Mouse (Mus musculus) layer of hippocampus, adult 8-10 months (tissue): ENCODE data around the gene Mdga2. TPM values are rescaled to one million over a fixed set of nuclear protein-coding genes. Genes with fewer than 3 reads are reported as not detected.

Source experiments
- DNase-seq, 2 experiments: peaks; one replicate each; pipeline ENCODE4 v3.0.0; 2022; ENCODE audit warnings: low spot score in 2 of 2
- total RNA-seq, 4 experiments: library from RNA; stranded (reverse); gene quantifications; 2 replicates each; pipeline ENCODE4 v1.2.4; 2022

The Mdga2 gene
- total RNA-seq, 4 experiments from 2014 or later, result 43.4 to 59.8 (median 56.2) TPM

DNA sequence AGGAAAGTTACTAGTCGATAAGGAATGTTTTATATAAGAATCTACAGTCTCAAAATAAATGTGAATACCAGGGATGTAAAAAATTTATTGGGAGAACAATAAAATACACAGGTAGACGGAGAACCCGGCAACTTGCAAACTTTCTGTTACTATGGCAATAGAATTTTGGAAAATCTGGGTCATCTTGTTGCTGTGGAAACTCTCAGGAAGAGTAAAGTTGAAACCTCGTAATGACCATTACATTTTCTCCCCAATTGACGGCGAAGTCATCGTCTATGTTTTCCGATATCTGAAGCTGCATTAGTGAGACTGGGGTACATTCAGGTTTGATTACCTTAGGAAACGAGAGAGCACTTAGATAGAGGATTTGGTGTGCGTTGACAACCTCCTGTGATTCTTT lies 514.0 kb downstream of the Mdga2 start:
- DNase-seq, result no peak

DNA sequence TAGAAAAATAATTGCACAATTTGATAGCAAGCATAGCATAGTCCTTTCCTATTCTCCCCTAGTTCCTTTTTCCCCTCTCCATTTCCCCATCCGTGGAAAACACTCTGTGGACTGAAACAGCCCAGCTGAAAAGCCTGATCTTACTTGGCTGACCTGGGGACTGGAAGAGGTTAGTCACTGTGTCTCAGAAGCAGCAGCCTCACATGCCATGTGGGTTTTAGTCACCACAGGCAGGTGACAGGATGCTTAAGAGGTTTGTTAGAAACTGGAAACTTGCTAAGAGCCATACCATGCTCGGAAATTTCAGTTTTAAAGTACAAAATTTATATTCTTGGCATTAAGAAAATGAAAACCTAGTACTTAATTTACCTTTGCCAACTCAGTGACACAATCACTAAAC lies 514.9 kb downstream of the Mdga2 start:
- DNase-seq, result no peak

DNA sequence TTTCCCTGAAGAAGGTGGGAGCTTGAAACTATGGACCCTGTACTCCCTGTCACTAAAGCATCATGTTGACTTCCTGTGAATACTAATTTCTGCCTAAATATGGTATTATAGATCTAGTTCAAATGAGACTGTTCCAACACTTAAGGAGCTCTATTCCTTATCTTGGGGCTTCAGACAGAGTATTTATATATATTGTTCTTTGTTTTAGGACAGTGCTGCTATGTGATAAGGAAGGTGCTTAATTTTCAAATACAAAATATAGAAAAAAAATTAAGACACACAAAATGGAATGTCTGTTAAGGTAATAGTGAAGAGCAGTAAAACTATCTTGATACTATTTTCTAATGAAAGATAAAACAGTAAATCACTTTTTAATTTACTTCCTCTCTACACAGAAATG lies 517.3 kb downstream of the Mdga2 start:
- DNase-seq, result no peak

DNA sequence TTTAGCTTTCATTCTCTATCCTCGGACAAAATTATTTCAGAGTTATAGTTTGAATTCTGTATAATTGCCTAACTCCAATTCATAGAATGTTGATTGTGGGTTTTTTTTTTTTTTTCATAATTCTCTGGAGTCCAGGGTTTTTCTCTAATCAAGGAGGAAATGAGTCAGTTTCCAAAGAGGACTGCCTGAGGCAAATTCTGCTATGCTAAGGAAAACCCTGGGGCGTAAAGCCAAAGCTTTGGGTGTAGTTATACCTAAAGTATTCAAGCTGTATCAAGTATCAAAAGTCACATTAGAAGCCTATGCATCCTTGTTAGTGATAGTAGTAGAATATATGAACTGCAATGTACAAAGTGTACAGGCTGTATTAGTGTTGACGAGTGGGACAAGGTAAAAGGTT lies 519.6 kb downstream of the Mdga2 start:
- no peak for DNase-seq

DNA sequence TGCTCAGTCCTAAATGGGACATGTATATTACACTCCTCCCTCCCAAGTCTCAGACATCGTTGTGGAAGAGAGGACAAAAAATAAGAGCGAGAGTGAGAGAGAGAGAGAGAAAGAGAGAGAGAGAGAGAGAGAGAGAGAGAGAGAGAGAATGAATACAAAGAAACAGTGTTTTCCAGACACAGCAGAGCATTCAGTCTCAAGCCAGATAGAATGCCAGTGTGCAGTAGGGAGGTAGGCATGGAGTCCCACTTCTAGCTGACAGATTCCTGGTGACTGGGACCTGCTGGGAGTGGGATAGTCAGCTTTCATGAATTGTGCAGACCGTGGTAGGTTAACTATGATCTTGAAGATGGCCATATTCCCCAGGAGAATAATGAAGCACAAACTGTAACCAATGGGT lies 542.8 kb downstream of the Mdga2 start:
- DNase-seq, result no peak

DNA sequence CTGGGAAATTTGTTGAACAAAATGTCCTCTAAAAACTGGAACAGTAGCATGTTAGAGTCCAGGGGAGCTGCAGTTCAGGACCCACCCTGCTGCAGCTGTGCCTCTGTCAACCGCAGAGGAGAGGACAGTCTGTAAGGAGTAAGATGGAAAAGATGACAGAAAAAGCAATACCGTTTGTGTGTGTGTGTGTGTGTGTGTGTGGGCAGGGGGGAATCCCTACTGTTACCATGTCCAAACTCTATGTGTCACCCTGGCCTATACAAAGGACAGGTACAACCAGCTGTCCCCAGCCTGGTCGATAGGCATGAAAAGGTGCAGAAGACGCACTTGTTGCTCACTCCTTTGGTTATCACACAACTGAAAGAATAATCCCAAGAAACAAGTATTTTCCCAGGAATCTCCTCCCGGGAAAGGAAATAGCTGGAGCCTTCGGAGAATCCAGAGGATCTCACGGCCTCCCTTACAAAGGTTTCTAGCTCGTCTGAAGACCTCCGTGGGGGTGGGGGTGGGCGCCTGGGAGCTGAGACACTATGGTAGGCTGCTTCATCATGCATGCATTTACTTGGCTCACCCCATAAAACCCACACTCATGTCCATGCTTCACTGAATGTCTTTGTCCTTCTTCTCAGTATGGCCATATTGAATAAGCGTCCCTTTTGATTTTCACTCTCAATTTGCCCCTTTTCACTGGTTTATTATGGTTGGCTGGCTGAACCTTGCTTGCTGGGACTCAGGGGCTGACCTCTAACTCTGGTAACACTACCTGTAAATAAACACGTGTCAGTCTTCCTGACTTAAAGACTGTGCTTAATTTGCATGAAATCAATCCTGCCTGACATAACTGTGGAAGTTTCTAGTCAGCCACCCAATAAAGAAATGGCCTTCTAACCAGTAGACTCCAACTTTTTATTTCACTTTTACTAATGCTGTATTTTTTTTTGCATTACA lies 573.5 kb downstream of the Mdga2 start:
- DNase-seq, result no peak

DNA sequence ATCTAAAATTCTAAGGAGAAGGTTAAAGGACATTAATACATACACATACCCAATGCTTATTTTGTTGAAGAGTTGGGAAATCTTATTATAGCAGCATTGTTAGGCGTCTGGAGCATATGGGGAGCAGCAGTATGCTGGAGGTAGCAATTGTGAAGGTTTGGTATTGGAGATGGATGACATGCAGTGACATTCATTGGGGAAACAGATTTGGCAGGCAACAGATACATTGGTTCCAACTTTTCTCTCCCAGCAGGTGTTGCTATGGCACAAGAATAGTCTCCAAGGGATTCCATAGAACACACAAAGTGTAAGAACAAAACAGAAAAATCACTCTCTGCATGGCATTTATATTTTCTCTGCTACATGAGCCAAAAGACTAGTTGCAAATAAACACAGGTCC lies 581.9 kb downstream of the Mdga2 start:
- DNase-seq, result peak; percentile 55 to 68

DNA sequence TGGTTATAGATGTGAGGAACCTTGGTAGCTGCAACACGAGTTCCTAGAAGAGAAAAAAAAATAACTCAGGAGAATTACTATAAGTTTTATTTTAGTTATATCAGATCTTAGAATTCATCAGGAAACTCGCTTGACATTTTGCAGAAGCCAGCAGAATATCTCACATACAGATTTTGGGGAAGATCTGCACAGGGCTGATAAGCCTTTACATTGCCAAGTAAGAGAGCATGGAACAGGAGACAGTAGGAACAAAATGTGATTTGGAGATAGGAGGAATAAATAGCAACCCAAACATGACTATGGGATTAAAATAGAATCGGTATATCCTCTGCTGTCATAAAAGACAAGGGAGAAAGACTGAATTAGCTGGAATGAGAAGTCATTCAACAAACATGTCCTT lies 602.4 kb downstream of the Mdga2 start:
- DNase-seq, result no peak

DNA sequence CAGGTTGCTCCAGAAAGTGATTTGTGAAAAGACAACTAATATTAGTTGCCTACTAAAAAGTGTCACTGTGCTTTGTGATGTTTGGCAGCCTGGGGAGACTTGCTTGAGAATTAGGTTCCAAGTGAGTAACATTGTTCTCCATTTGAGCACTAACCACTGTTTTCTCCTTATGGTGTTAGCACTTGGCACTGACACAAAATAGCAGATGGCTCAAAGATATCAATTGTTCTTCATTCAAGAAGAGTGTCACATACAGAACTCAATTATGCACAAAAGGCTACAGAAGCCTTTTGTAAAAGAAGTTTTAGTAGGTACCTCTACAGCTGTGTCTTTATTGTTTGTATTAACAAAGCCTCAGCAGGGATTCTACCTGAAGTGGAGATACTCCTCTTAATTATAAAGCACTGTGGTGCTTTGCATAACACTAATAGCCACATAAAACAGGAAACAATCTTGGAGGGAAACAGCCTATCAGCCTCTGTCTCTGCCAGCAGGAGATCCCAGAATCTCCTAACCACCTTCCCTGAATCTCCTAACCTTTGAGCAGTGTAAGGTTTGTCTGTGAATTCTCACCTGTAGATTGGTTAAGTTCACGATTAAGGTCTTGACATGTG lies 630.6 kb downstream of the Mdga2 start:
- peak in 1 of 2 experiments; percentile 11 for DNase-seq

DNA sequence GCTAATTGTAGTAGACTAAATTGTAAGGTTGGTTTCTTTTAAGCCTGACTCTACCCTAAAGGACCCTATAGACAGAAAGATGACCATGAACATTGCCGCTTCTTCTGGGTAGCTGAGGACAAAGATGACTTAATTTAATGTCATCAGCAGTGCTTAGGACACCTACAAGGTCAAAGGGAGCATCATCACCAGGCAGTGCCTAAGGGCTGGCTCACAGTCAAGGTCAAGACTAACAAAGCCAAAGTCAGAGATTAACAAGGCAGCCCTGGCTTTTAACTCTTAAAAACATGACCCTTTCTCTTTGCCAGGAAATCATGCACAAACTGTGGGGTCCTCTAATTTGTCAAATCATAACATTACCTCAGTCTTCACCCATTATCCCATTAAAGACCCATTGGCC lies 657.0 kb downstream of the Mdga2 start:
- no peak for DNase-seq

DNA sequence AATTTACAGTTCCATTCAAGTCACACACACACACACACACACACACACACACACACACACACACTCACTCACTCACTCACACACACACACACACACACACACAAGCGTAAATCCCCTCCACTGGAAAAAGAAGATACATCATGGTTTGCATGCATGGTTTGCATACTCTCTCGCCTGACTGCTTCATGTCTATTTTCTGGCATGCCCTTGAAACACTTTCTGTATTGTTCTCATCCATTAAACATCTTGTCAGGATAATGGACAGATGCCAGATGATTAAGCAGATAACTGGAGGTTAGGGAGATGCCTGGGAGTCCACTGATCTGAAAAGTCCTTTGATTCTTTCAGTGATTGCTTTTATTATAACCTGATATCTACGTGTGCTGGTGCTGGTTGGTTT lies 665.5 kb downstream of the Mdga2 start:
- no peak for DNase-seq

DNA sequence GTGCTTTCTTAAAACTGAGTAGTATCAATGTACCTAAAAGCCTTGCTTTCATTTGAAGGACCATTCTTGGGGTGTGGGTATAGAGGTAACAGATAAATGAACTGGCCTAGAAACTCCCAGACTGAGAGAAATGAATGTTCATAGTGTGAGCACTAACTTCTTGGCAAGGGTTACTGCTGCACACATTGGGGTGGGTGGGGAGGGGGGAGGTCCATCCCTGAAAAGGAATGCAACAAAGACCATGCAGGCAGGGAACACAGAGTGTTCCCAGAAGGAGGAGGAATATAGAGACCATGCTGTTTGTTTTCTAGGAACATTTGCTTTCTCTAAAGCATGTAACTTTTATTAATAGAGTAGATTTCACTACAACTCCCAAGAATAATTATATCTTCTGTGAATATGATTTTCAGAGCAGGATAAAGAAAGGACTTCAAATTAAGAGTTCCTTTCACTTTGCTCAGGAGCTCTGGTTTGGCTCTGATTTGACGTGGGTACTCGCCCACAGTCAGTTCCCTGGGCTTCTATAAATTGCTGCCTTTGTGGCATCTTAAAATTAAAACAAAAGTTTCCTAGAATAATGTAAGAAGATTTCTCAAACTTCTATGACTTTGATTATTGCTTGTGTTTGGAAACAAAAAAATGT lies 666.0 kb downstream of the Mdga2 start:
- DNase-seq, result no peak

DNA sequence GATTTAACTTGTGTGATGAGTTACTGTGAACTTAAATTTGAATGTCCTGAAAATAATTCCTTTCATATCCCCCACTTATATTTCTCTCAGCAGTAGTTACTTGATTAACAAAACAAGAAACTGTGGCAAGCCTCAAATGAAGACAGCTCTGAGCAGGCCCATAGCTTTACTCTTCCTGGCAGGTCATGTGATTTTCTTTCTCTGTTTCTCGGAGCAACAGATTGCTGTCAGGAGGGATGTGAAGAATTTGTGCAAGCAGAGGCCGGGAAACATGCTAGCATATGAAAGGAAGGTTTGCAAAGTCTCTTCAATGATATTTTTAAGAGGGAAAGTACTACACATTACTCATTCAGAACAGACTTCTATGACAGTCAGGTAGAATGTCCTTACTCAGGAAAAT lies 697.4 kb downstream of the Mdga2 start:
- DNase-seq, result no peak

DNA sequence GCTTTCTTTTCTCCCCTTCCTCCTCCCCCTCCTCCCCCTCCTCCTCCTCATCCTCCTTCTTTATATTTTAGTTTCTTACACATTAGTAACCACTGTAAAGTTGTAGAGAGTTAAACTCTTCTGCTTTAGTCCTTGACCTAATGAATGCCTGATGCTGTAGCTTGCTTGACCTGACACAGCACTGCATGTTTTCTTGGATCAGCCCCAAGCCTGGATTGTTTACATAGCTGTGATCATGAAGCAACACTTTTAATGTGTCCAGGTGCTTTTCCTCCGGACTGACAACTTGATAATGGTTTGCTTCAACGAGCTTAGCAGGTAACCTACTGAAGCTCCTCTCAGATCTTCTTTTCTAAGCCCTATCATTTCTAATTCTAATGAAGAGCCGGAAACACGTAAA lies 723.1 kb downstream of the Mdga2 start:
- no peak for DNase-seq

DNA sequence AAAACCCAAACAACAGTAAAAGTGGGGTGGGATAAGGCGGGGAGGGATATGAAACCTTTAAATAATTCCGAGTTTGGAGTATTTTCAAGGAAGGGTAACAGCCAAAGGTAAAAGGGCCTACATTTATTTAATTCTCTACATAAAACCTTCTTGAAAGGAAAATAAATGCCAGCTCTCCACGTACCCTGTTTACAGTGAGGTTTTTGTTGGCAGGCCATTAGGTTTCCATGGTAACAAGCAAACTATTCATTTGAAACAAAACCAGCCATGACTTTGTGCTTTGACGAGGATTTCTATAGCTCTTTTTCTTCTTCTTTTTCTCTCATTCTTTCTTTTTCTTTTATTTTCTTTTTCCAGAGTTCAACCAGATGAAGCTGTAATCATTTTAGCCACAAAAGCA lies 751.5 kb downstream of the Mdga2 start:
- peak; percentile 11 to 19 for DNase-seq

DNA sequence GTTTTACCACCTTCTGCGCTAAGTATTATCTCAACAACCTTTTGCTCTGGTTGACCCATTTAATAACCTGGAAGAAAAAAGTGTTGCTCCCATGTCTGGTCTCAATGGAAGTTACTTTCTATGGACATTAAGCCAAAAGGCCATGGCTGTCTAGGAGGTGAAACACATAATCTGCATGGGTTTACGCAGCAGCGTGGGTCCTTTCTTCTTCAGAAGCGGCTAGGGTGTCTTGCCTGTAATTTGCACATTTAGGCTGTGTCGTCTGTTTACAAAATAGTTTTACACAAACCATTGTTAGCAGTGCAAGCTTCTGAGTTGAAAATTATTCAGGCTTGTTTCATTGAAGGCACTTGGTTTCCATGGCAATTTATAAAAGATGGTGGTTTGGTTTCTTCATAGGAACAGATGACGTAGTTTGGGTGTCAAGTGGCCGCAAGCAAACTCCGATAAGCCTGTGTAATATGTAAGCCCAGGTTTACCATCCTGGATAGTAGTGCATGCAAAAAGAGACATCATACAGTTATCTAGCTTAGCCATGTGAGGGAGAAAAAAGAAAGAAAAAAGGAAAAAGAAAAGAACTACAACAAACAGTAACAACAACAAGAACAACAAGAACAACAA lies 752.0 kb downstream of the Mdga2 start:
- DNase-seq, result no peak

DNA sequence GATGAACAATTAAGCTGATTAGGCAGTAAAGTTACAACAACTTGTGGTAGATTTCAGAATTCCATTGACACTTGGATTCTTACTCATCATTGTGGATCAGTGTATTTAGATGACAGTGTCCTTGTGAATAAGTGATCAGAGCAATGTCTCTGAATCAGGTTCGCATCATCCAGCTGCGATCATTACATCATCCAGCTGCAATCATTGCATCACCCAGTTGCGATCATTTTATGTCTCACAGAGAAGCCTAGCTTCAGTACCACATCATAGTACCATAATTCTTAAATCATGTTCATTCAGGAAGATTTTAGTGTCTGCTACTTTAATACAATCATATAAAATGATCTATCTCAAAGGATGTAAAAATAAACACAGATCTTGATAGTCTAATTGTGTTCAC lies 756.8 kb downstream of the Mdga2 start:
- no peak for DNase-seq

DNA sequence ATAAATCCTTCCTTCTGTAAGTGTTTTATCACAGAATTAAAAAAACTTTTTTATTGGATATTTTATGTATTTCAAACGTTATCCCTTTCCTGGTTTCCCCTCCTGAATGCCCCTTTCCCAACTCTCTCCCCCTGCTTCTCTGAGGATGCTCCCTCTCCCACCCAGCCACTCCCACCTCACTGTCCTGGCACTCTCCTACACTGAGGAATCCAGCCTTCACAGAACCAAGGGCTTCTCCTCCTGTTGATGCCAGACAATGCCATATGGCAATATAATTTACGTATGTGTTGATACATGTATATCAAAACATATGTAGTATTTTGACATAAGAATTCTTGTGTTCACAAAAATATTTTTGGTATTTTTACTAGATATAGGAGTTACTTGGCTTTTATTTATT lies 779.0 kb downstream of the Mdga2 start:
- DNase-seq, result no peak
